Mouse (Mus musculus) CH12.LX (cell line): ENCODE measurements at regions not wholly inside any gene's neighbourhood (a gene's known extent, or its start where the extent isn't known, plus 50 kb on each side); places are given as distances from the start of the nearest gene placed in this dataset.

Experiments
- DNase-seq: peaks from one replicate; pipeline ENCODE4 v3.0.0-alpha.2; 2013; ENCODE audit errors: extremely low read depth
- H3K27ac ChIP-seq: 2 replicates; pipeline ENCODE4 v1.5.1; 2012; ENCODE audit warnings: low read depth, mild to moderate bottlenecking, control low read depth, moderate library complexity; ENCODE audit not compliant: insufficient read depth
- H3K27me3 ChIP-seq: replicated peaks from 2 replicates; pipeline ENCODE3; 2012; ENCODE audit warnings: inconsistent platforms
- H3K36me3 ChIP-seq, 2 experiments: replicated peaks in 1 of 2; 2 replicates each; pipeline versions ENCODE3 to v1.6.1; 2012; ENCODE audit warnings: inconsistent platforms in 1 of 2, low read length in 1 of 2, mild to moderate bottlenecking in 1 of 2, mixed read lengths in 1 of 2, moderate library complexity in 1 of 2; ENCODE audit not compliant: control insufficient read depth in 1 of 2, insufficient read depth in 1 of 2
- H3K4me1 ChIP-seq, 2 experiments: 2 replicates each; pipeline ENCODE4 v1.6.1; 2012; ENCODE audit warnings: inconsistent platforms in 1 of 2, moderate library complexity in 1 of 2; ENCODE audit not compliant: insufficient read depth in 2 of 2, control insufficient read depth in 1 of 2
- H3K4me2 ChIP-seq: 2 replicates; pipeline ENCODE4 v1.6.1; 2012; ENCODE audit warnings: low read depth, mild to moderate bottlenecking, control low read depth; ENCODE audit not compliant: poor library complexity, insufficient read depth, severe bottlenecking
- H3K4me3 ChIP-seq, 3 experiments: fragments of 150-350 bp in 1 of 3; sonication (generic) in 1 of 3; replicated peaks in 1 of 3; 2 replicates each; pipeline versions ENCODE3 to v1.5.1; 2011 to 2012; ENCODE audit warnings: low read depth in 2 of 3, low read length in 2 of 3, mild to moderate bottlenecking in 2 of 3, moderate library complexity in 2 of 3, control low read depth in 1 of 3, improper control_type of control experiment in 1 of 3, inconsistent platforms in 1 of 3, mixed read lengths in 1 of 3; ENCODE audit not compliant: poor library complexity in 1 of 3
- H3K79me2 ChIP-seq: replicated peaks from 2 replicates; pipeline ENCODE4 v1.6.1; 2012; ENCODE audit warnings: mild to moderate bottlenecking, moderate library complexity; ENCODE audit not compliant: control insufficient read depth, poor library complexity, insufficient read depth, severe bottlenecking; ENCODE audit errors: extremely low read depth
- H3K9ac ChIP-seq: 2 replicates; pipeline ENCODE4 v1.6.1; 2012; ENCODE audit warnings: low read depth, mild to moderate bottlenecking, control low read depth, moderate library complexity; ENCODE audit not compliant: insufficient read depth
- H3K9me3 ChIP-seq: replicated peaks from 2 replicates; pipeline ENCODE3; 2012; ENCODE audit warnings: low read length, inconsistent platforms, mixed read lengths
- BHLHE40 ChIP-seq: IDR thresholded peaks from 2 replicates; pipeline ENCODE4 v1.6.1; 2011; ENCODE audit warnings: mild to moderate bottlenecking, low read depth, low read length, improper control_type of control experiment
- CHD1 ChIP-seq: IDR thresholded peaks from 2 replicates; pipeline ENCODE4 v1.6.1; 2012; ENCODE audit warnings: low read depth, low read length, improper control_type of control experiment, inconsistent platforms
- E2F4 ChIP-seq: IDR thresholded peaks from 2 replicates; pipeline ENCODE4 v1.6.1; 2011; ENCODE audit warnings: low read depth, low read length, improper control_type of control experiment; ENCODE audit not compliant: insufficient replicate concordance
- ELF1 ChIP-seq: IDR thresholded peaks from 2 replicates; pipeline ENCODE4 v1.6.1; 2014; ENCODE audit warnings: low read depth, mild to moderate bottlenecking, inconsistent platforms, low read length, improper control_type of control experiment
- ETS1 ChIP-seq: conservative IDR thresholded peaks from 2 replicates; pipeline ENCODE4 v1.6.1; 2012; ENCODE audit warnings: low read depth, mild to moderate bottlenecking, inconsistent platforms, low read length, improper control_type of control experiment, moderate library complexity
- GABPA ChIP-seq: IDR thresholded peaks from 2 replicates; pipeline ENCODE4 v1.6.1; 2012; ENCODE audit warnings: low read depth, low read length, improper control_type of control experiment, inconsistent platforms; ENCODE audit not compliant: insufficient replicate concordance
- JUN ChIP-seq: IDR thresholded peaks from 2 replicates; pipeline ENCODE4 v1.6.1; 2011; ENCODE audit warnings: low read depth, mild to moderate bottlenecking, low read length, improper control_type of control experiment, moderate library complexity; ENCODE audit not compliant: insufficient read depth
- JUND ChIP-seq: conservative IDR thresholded peaks from 2 replicates; pipeline ENCODE4 v1.6.1; 2011; ENCODE audit warnings: low read depth, low read length, improper control_type of control experiment
- KAT2A ChIP-seq: IDR thresholded peaks from 2 replicates; pipeline ENCODE4 v1.6.1; 2012; ENCODE audit warnings: low read length, improper control_type of control experiment, inconsistent platforms; ENCODE audit not compliant: insufficient replicate concordance
- MAX ChIP-seq: IDR thresholded peaks from 2 replicates; pipeline ENCODE4 v1.6.1; 2011; ENCODE audit warnings: low read length, improper control_type of control experiment
- MAZ ChIP-seq: IDR thresholded peaks from 2 replicates; pipeline ENCODE4 v1.6.1; 2012; ENCODE audit warnings: low read depth, mild to moderate bottlenecking, inconsistent platforms, low read length, improper control_type of control experiment, moderate library complexity
- MEF2A ChIP-seq: IDR thresholded peaks from 2 replicates; pipeline ENCODE4 v1.6.1; 2014; ENCODE audit warnings: low read depth, mild to moderate bottlenecking, inconsistent platforms, low read length, improper control_type of control experiment, borderline replicate concordance
- MXI1 ChIP-seq: IDR thresholded peaks from 2 replicates; pipeline ENCODE4 v1.6.1; 2011; ENCODE audit warnings: mild to moderate bottlenecking, low read depth, low read length, improper control_type of control experiment
- MYC ChIP-seq: IDR thresholded peaks from 2 replicates; pipeline ENCODE4 v1.6.1; 2011; ENCODE audit warnings: low read depth, mild to moderate bottlenecking, improper control_type of control experiment, low read length
- NELFE ChIP-seq: IDR thresholded peaks from 2 replicates; pipeline ENCODE4 v1.6.1; 2011; ENCODE audit warnings: low read depth, low read length, improper control_type of control experiment
- PAX5 ChIP-seq: IDR thresholded peaks from 2 replicates; pipeline ENCODE4 v1.6.1; 2012; ENCODE audit warnings: low read length, inconsistent platforms, mixed read lengths
- POLR2A ChIP-seq: IDR thresholded peaks from 2 replicates; pipeline ENCODE4 v1.6.1; 2011; ENCODE audit warnings: low read depth, mild to moderate bottlenecking, improper control_type of control experiment, low read length
- POLR2AphosphoS2 ChIP-seq: IDR thresholded peaks from 2 replicates; pipeline ENCODE4 v1.6.1; 2011; ENCODE audit warnings: low read depth, low read length, improper control_type of control experiment
- RCOR1 ChIP-seq: conservative IDR thresholded peaks from 2 replicates; pipeline ENCODE4 v1.6.1; 2012; ENCODE audit warnings: low read depth, mild to moderate bottlenecking, inconsistent platforms, low read length, improper control_type of control experiment
- SIN3A ChIP-seq: IDR thresholded peaks from 2 replicates; pipeline ENCODE4 v1.6.1; 2012; ENCODE audit warnings: low read length, improper control_type of control experiment, inconsistent platforms
- TBP ChIP-seq: conservative IDR thresholded peaks from 2 replicates; pipeline ENCODE4 v1.6.1; 2011; ENCODE audit warnings: low read depth, low read length, improper control_type of control experiment
- TCF12 ChIP-seq: IDR thresholded peaks from 2 replicates; pipeline ENCODE4 v1.6.1; 2014; ENCODE audit warnings: low read depth, mild to moderate bottlenecking, inconsistent platforms, low read length, improper control_type of control experiment
- USF2 ChIP-seq: conservative IDR thresholded peaks from 2 replicates; pipeline ENCODE4 v1.6.1; 2011; ENCODE audit warnings: low read depth, low read length, improper control_type of control experiment
- ZC3H11A ChIP-seq: IDR thresholded peaks from 2 replicates; pipeline ENCODE4 v1.6.1; 2012; ENCODE audit warnings: low read depth, mild to moderate bottlenecking, inconsistent platforms, low read length, improper control_type of control experiment
- ZKSCAN1 ChIP-seq: IDR thresholded peaks from 2 replicates; pipeline ENCODE4 v1.6.1; 2012; ENCODE audit warnings: low read depth, inconsistent platforms, low read length, improper control_type of control experiment, borderline replicate concordance
- ZMIZ1 ChIP-seq: IDR thresholded peaks from 2 replicates; pipeline ENCODE4 v1.6.1; 2012; ENCODE audit warnings: low read depth, mild to moderate bottlenecking, inconsistent platforms, low read length, improper control_type of control experiment
- dilution Hi-C: fragments of 300-500 bp; cut with MboI; formaldehyde crosslinking; loops from 2 replicates; pipeline ENCODE4 v1.14.3; 2020; ENCODE audit warnings: low sequenced_read_pairs; ENCODE audit not compliant: extremely low pct_unique_long_range_greater_than_20kb, extremely low pct_ligation_motif_present
- in situ Hi-C: fragments of 300-500 bp; cut with MboI; formaldehyde crosslinking; loops from 3 replicates; pipeline ENCODE4 v1.14.3; 2019; ENCODE audit warnings: low sequenced_read_pairs, low pct_ligation_motif_present, low pct_unique_long_range_greater_than_20kb, mixed read lengths

GRCm38 (mm10) chr7:128979904-128980303, 235.2 kb downstream of the Sec23ip start:
- in situ Hi-C loops: no loop called here
- dilution Hi-C loops: no loop called here
- Histone ChIP-seq H3K9ac (no peak overlapping the region), H3K79me2 (no peaks in the 10 kb centered on the region), H3K27me3 (peaks cover 30% of the 10 kb centered on the region), H3K27ac (no peak overlapping the region), H3K4me1 (no peaks in the 10 kb centered on the region), H3K4me3 (no peak overlapping the region), H3K4me2 (no peak overlapping the region), H3K9me3 (no peaks in the 10 kb centered on the region), H3K36me3 (no peaks in the 10 kb centered on the region)
- no peak for DNase-seq
- no peak for TF ChIP-seq MAZ
- no peak for TF ChIP-seq SIN3A
- TF ChIP-seq POLR2AphosphoS2: no peak
- TF ChIP-seq BHLHE40: no peak
- no peak for TF ChIP-seq ZKSCAN1
- no peak for TF ChIP-seq MEF2A
- TF ChIP-seq PAX5: no peak
- TF ChIP-seq CHD1: no peak
- no peak for TF ChIP-seq MAX
- no peak for TF ChIP-seq TBP
- TF ChIP-seq ZC3H11A: no peak
- TF ChIP-seq POLR2A: no peak
- no peak for TF ChIP-seq MXI1
- TF ChIP-seq JUND: no peak
- TF ChIP-seq NELFE: no peak

- H3K9ac ChIP-seq: no peak overlapping the region
These were observed 236.1 kb downstream of the Sec23ip start for GRCm38 (mm10) chr7:128980827-128981226.

GRCm38 (mm10) chr7:128998759-128999158, 254.0 kb downstream of the Sec23ip start:
- dilution Hi-C loops: no loop called here
- Histone ChIP-seq H3K79me2 (no peaks in the 10 kb centered on the region), H3K4me3 (no peak overlapping the region), H3K4me1 (no peaks in the 10 kb centered on the region), H3K4me2 (no peak overlapping the region), H3K27ac (no peak overlapping the region), H3K36me3 (no peaks in the 10 kb centered on the region), H3K9ac (no peak overlapping the region), H3K27me3 (peaks cover 60% of the 10 kb centered on the region), H3K9me3 (peaks cover 5% of the 10 kb centered on the region)
- no peak for DNase-seq
- in situ Hi-C loops: no loop called here
- no peak for TF ChIP-seq POLR2AphosphoS2
- no peak for TF ChIP-seq USF2
- TF ChIP-seq PAX5: no peak
- TF ChIP-seq MYC: no peak
- TF ChIP-seq JUND: no peak
- no peak for TF ChIP-seq RCOR1
- TF ChIP-seq BHLHE40: no peak
- no peak for TF ChIP-seq JUN
- no peak for TF ChIP-seq E2F4
- TF ChIP-seq GABPA: no peak
- no peak for TF ChIP-seq ZKSCAN1
- TF ChIP-seq ELF1: no peak
- TF ChIP-seq TCF12: no peak
- no peak for TF ChIP-seq ETS1
- no peak for TF ChIP-seq KAT2A
- no peak for TF ChIP-seq CHD1
- no peak for TF ChIP-seq MEF2A
- TF ChIP-seq POLR2A: no peak
- no peak for TF ChIP-seq ZMIZ1

More at GRCm38 (mm10) chr7:128980827-128981226, 236.1 kb downstream of the Sec23ip start:
- dilution Hi-C loops: no loop called here
- H3K4me2 ChIP-seq: no peak overlapping the region
- no peak overlapping the region for H3K4me3 ChIP-seq
- H3K79me2 ChIP-seq: no peaks in the 10 kb centered on the region
- no peaks in the 10 kb centered on the region for H3K4me1 ChIP-seq
- no peak for DNase-seq
- TF ChIP-seq ZKSCAN1: no peak
- no peaks in the 10 kb centered on the region for H3K9me3 ChIP-seq
- H3K36me3 ChIP-seq: no peaks in the 10 kb centered on the region
- no peak overlapping the region for H3K27ac ChIP-seq
- peaks cover 30% of the 10 kb centered on the region for H3K27me3 ChIP-seq
- in situ Hi-C loops: no loop called here
